ENCODE assay signal across 24 mouse cellular contexts in genomic region chr3:129647312-129647711, GRCm38 (mm10).
A peak's percentile ranks its signal among the peaks of the same experiment; 100 is the strongest.
DNase-seq lines count a peak whose midpoint lies in the region; ATAC-seq and TF ChIP-seq lines count a peak whose summit lies in the region.
"Had no signal": no experiment of that assay in that cellular context is flagged by ENCODE, and none has a peak within 500 bp of the region (broad histone marks: within the 10 kb centered on the region; RNA-seq: fewer than 3 reads in every experiment).

No protein-coding gene starts in this region.

- no peak overlapping the region for H3K9ac ChIP-seq in forebrain, embryonic 14.5 days (ENCODE audit: low read length)
- H3K9ac ChIP-seq in forebrain, postnatal 0 days: no peak overlapping the region
- H3K9ac ChIP-seq in limb, embryonic 13.5 days: no peak overlapping the region
- H3K9ac ChIP-seq in forebrain, embryonic 15.5 days (replicated peaks): no peak overlapping the region
- no peak overlapping the region for H3K9ac ChIP-seq in limb, embryonic 14.5 days (ENCODE audit: low read depth, low read length, severe bottlenecking)
- H3K9ac ChIP-seq in kidney, embryonic 15.5 days: no peak overlapping the region
- H3K9ac ChIP-seq: embryonic facial prominence, embryonic 15.5 days; heart, embryonic 12.5 days; liver, embryonic 13.5 days had no signal

- no peak overlapping the region for H3K4me2 ChIP-seq in forebrain, embryonic 14.5 days (ENCODE audit: low read length)
- no peak overlapping the region for H3K4me2 ChIP-seq in forebrain, postnatal 0 days (ENCODE audit: low read depth)
- peak overlapping the region; percentile 19; the same call in 1 of the 2 replicates for H3K4me2 ChIP-seq in limb, embryonic 13.5 days (replicated peaks)
- no peak overlapping the region for H3K4me2 ChIP-seq in forebrain, embryonic 15.5 days (replicated peaks)
- 0 out of 2 replicates have a peak overlapping the region, but pooled peaks have one; percentile 9 for H3K4me2 ChIP-seq in limb, embryonic 14.5 days (replicated peaks; ENCODE audit: low read depth, low read length, severe bottlenecking)
- H3K4me2 ChIP-seq in kidney, embryonic 15.5 days: no peak overlapping the region
- H3K4me2 ChIP-seq: embryonic facial prominence, embryonic 15.5 days; heart, embryonic 12.5 days; liver, embryonic 13.5 days had no signal

- H3K27ac ChIP-seq in forebrain, embryonic 14.5 days (ENCODE audit: low read depth, low read length): no peak overlapping the region
- H3K27ac ChIP-seq in forebrain, postnatal 0 days (ENCODE audit: low read depth, low read length): no peak overlapping the region
- H3K27ac ChIP-seq in limb, embryonic 13.5 days: no peak overlapping the region
- no peak overlapping the region for H3K27ac ChIP-seq in limb, embryonic 10.5 days
- no peak overlapping the region for H3K27ac ChIP-seq in forebrain, embryonic 15.5 days (replicated peaks)
- H3K27ac ChIP-seq in limb, embryonic 14.5 days (replicated peaks; ENCODE audit: low read depth, low read length): no peak overlapping the region; the same call in 1 of the 2 replicates
- no peak overlapping the region for H3K27ac ChIP-seq in kidney, embryonic 15.5 days
- H3K27ac ChIP-seq: embryonic facial prominence, embryonic 15.5 days; liver, embryonic 13.5 days had no signal

- no peaks in the 10 kb centered on the region for H3K9me3 ChIP-seq in forebrain, embryonic 14.5 days (replicated peaks; ENCODE audit: control insufficient read depth, low read length)
- no peaks in the 10 kb centered on the region for H3K9me3 ChIP-seq in forebrain, postnatal 0 days (ENCODE audit: low read length)
- H3K9me3 ChIP-seq in limb, embryonic 13.5 days: no peaks in the 10 kb centered on the region
- H3K9me3 ChIP-seq in limb, embryonic 10.5 days (replicated peaks): no peaks in the 10 kb centered on the region
- no peaks in the 10 kb centered on the region for H3K9me3 ChIP-seq in forebrain, embryonic 15.5 days
- no peaks in the 10 kb centered on the region for H3K9me3 ChIP-seq in limb, embryonic 14.5 days (ENCODE audit: control insufficient read depth, low read length)
- no peaks in the 10 kb centered on the region for H3K9me3 ChIP-seq in kidney, embryonic 15.5 days (replicated peaks)
- H3K9me3 ChIP-seq: embryonic facial prominence, embryonic 15.5 days; heart, embryonic 12.5 days; liver, embryonic 13.5 days had no signal

- 68% methylated on average over 10 of the region's 10 CpGs for WGBS in forebrain, embryonic 14.5 days
- WGBS in forebrain, postnatal 0 days: 63% methylated on average over 10 of the region's 10 CpGs
- WGBS in limb, embryonic 13.5 days: 59% methylated on average over 10 of the region's 10 CpGs
- WGBS in limb, embryonic 10.5 days: 84% methylated on average over 10 of the region's 10 CpGs
- 64% methylated on average over 10 of the region's 10 CpGs for WGBS in forebrain, embryonic 15.5 days
- 52% methylated on average over 10 of the region's 10 CpGs for WGBS in limb, embryonic 14.5 days
- WGBS in kidney, embryonic 15.5 days: 77% methylated on average over 10 of the region's 10 CpGs

- peak; percentile 27 for DNase-seq in forebrain, embryonic 14.5 days (ENCODE audit: low spot score)
- no peak for DNase-seq in forebrain, postnatal 0 days
- no peak for DNase-seq in limb, embryonic 10.5 days (ENCODE audit: low spot score)
- no peak for DNase-seq in limb, embryonic 14.5 days (ENCODE audit: low spot score)
- no peak for DNase-seq in adrenal gland, postnatal 10 days
- DNase-seq: adrenal gland, postnatal 14 days; cerebellum, adult 8-10 months; cerebellum, postnatal 36 days; embryo, embryonic 11 days; gastrocnemius, postnatal 10 days; heart, postnatal 10 days; kidney, adult 11 months; kidney, postnatal 14 days; liver, embryonic 13.5 days; lung, adult 2 months; right cerebral cortex, postnatal 25 days; spleen, adult 18-20 months had no signal

- ATAC-seq in forebrain, embryonic 14.5 days: no peak; the same call in 1 of the 2 replicates
- no peak for ATAC-seq in forebrain, postnatal 0 days
- ATAC-seq in limb, embryonic 13.5 days (ENCODE audit: low FRiP score, low read depth): peak; percentile 41; the same call in 1 of the 2 replicates
- ATAC-seq in forebrain, embryonic 15.5 days (replicated peaks): 0 out of 2 replicates have a peak, but pooled peaks have one; percentile 45
- peak; percentile 33; the same call in 1 of the 2 replicates for ATAC-seq in limb, embryonic 14.5 days (ENCODE audit: low FRiP score, low read depth)
- ATAC-seq in kidney, embryonic 15.5 days (replicated peaks; ENCODE audit: low FRiP score): no peak
- ATAC-seq: Patski had no signal

- H3K27me3 ChIP-seq in forebrain, embryonic 14.5 days (replicated peaks; ENCODE audit: control insufficient read depth, insufficient read depth, low read length): no peaks in the 10 kb centered on the region
- no peaks in the 10 kb centered on the region for H3K27me3 ChIP-seq in forebrain, postnatal 0 days (ENCODE audit: insufficient read depth, low read length)
- no peaks in the 10 kb centered on the region for H3K27me3 ChIP-seq in limb, embryonic 13.5 days
- no peaks in the 10 kb centered on the region for H3K27me3 ChIP-seq in limb, embryonic 10.5 days (ENCODE audit: low read depth, poor library complexity, severe bottlenecking)
- H3K27me3 ChIP-seq in forebrain, embryonic 15.5 days: no peaks in the 10 kb centered on the region
- H3K27me3 ChIP-seq in limb, embryonic 14.5 days (ENCODE audit: control insufficient read depth, insufficient read depth, low read length): no peaks in the 10 kb centered on the region
- 0 out of 2 replicates have a peak, but pooled peaks cover 2% of the 10 kb centered on the region for H3K27me3 ChIP-seq in kidney, embryonic 15.5 days
- H3K27me3 ChIP-seq: embryonic facial prominence, embryonic 15.5 days; heart, embryonic 12.5 days; liver, embryonic 13.5 days; megakaryocyte, embryonic 14.5 days; Patski had no signal

- no peak for TF ChIP-seq POLR2A in limb, embryonic 14.5 days (IDR thresholded peaks at IDR 0.05; ENCODE audit: borderline replicate concordance, extremely low read depth, insufficient read depth, insufficient read length)

- no peak overlapping the region for H3K4me3 ChIP-seq in forebrain, embryonic 14.5 days (ENCODE audit: low read depth, low read length)
- H3K4me3 ChIP-seq in forebrain, postnatal 0 days (ENCODE audit: low read depth, low read length): no peak overlapping the region
- no peak overlapping the region for H3K4me3 ChIP-seq in limb, embryonic 13.5 days
- no peak overlapping the region for H3K4me3 ChIP-seq in limb, embryonic 10.5 days
- no peak overlapping the region for H3K4me3 ChIP-seq in forebrain, embryonic 15.5 days
- H3K4me3 ChIP-seq in limb, embryonic 14.5 days (replicated peaks; ENCODE audit: low read length): no peak overlapping the region
- no peak overlapping the region for H3K4me3 ChIP-seq in kidney, embryonic 15.5 days (replicated peaks)
- H3K4me3 ChIP-seq: embryonic facial prominence, embryonic 15.5 days; heart, embryonic 12.5 days; liver, embryonic 13.5 days; megakaryocyte, embryonic 14.5 days had no signal

- no peak for TF ChIP-seq CTCF in forebrain, postnatal 0 days (IDR thresholded peaks at IDR 0.05; ENCODE audit: low read depth)

- H3K4me1 ChIP-seq in forebrain, embryonic 14.5 days (ENCODE audit: control insufficient read depth, insufficient read depth, low read length): no peaks in the 10 kb centered on the region
- no peaks in the 10 kb centered on the region for H3K4me1 ChIP-seq in forebrain, postnatal 0 days (ENCODE audit: insufficient read depth)
- H3K4me1 ChIP-seq in limb, embryonic 13.5 days: peaks cover 53% of the 10 kb centered on the region
- H3K4me1 ChIP-seq in limb, embryonic 10.5 days: peaks cover 26% of the 10 kb centered on the region
- no peaks in the 10 kb centered on the region for H3K4me1 ChIP-seq in forebrain, embryonic 15.5 days
- peaks cover 31% of the 10 kb centered on the region for H3K4me1 ChIP-seq in limb, embryonic 14.5 days (ENCODE audit: control insufficient read depth, insufficient read depth, low read length)
- H3K4me1 ChIP-seq in kidney, embryonic 15.5 days: peaks cover 31% of the 10 kb centered on the region
- H3K4me1 ChIP-seq: liver, embryonic 13.5 days had no signal

- no peaks in the 10 kb centered on the region for H3K36me3 ChIP-seq in forebrain, embryonic 14.5 days (ENCODE audit: control insufficient read depth, insufficient read depth, low read length)
- no peaks in the 10 kb centered on the region for H3K36me3 ChIP-seq in forebrain, postnatal 0 days (ENCODE audit: insufficient read depth)
- H3K36me3 ChIP-seq in limb, embryonic 13.5 days: no peaks in the 10 kb centered on the region
- H3K36me3 ChIP-seq in limb, embryonic 10.5 days: no peaks in the 10 kb centered on the region
- H3K36me3 ChIP-seq in forebrain, embryonic 15.5 days: no peaks in the 10 kb centered on the region
- no peaks in the 10 kb centered on the region for H3K36me3 ChIP-seq in limb, embryonic 14.5 days (ENCODE audit: control insufficient read depth, insufficient read depth, low read length)
- no peaks in the 10 kb centered on the region for H3K36me3 ChIP-seq in kidney, embryonic 15.5 days
- H3K36me3 ChIP-seq: embryonic facial prominence, embryonic 15.5 days; heart, embryonic 12.5 days; liver, embryonic 13.5 days had no signal

Comparison
In these comparisons a context has a peak if more than half of its experiments do, and no peak if none do; other contexts are left out.
1. ATAC-seq: peak in limb, embryonic 13.5 days (single experiment), forebrain, embryonic 15.5 days (single experiment) and limb, embryonic 14.5 days (single experiment); none in forebrain, embryonic 14.5 days (single experiment), forebrain, postnatal 0 days (single experiment) and kidney, embryonic 15.5 days (single experiment).
2. H3K4me2 ChIP-seq: peak in limb, embryonic 13.5 days (single experiment) and limb, embryonic 14.5 days (single experiment); none in forebrain, embryonic 14.5 days (single experiment), forebrain, postnatal 0 days (single experiment), forebrain, embryonic 15.5 days (single experiment) and kidney, embryonic 15.5 days (single experiment).